Mouse (Mus musculus) gastrocnemius, postnatal 36 days (tissue): Measurements from ENCODE around the gene Tmem150b. TPM values are rescaled to one million over a fixed set of nuclear protein-coding genes. Genes with fewer than 3 reads are reported as not detected.

ENCODE experiments used
- DNase-seq, 2 experiments: peaks; one replicate each; pipeline ENCODE4 v3.0.0; 2022
- intact Hi-C: fragments of 180-260 bp; cut with DNase I; formaldehyde crosslinking; loops from one replicate; pipeline ENCODE4 v1.15.1; 2025
- total RNA-seq, 2 experiments: library from RNA; stranded (reverse); gene quantifications; 2 replicates each; pipeline ENCODE4 v1.2.3; 2021

Tmem150b gene
- total RNA-seq, 2 experiments from 2014 or later: not detected

DNA sequence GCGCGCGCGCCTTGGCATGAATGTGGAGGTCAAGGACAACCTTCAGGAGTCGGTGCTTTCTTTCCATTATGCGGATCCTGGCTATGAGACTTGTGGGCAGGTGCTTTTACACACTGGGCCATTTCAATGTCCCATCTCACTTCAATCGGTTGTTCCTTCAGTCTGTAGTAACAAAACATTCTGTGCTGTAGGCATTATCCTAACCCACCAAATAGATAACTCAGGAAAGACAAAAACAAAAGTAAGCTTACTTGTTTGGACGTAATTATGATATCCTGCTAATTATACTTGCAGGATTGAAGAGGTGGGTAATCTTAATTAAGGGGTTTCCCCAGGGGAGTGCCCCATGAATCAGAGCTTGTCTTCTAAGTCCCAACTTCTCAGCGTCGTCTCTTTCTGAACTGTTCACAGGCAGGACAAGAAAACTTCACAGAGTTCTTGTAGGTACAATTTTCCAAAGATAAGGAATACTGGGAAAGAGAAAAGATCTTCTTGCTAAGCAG, 14.0 kb upstream of the Tmem150b start:
- intact Hi-C loops: no loop called here
- no peak for DNase-seq

DNA sequence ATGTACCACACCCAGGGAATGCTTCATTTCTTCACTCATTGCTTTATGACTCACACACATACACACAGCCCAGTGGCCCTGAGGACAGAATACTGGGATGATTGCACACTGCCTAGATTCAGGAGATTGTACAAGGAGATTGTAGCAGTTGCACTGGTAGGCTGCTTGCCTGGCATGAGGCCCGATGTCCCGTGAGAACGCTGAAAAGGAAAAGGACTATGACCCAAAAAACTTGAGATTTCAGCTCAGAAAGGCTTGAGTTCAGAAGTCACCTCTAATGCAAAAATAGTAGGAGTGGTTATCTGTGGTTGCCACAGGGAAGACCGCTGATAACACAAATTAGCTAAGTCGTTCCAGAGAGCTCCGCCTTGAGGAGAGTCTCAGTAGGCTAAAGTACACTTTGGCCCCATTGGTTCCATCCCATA, 7.9 kb upstream of the Tmem150b start:
- intact Hi-C loops: no loop called here
- no peak for DNase-seq

DNA sequence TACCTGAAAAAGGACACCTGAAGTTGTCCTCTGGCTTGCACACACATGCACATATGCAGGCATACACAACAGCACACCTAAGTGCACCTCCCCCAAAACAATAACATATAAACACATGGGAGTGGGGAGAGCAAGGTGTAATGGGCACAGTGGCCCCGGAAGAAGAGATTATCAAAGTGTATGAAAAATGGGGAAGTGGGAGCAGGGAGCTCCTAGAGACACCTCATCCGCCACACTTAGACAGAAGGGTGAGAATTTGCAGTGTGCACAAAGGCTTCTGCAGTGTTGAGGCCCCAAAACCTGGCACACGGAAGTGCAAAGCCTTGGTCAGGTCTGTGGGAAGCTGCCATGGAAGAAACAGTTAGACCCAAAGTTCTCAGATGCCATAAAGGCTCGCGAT, 6.0 kb upstream of the Tmem150b start:
- DNase-seq: no peak
- intact Hi-C loops: no loop called here

DNA sequence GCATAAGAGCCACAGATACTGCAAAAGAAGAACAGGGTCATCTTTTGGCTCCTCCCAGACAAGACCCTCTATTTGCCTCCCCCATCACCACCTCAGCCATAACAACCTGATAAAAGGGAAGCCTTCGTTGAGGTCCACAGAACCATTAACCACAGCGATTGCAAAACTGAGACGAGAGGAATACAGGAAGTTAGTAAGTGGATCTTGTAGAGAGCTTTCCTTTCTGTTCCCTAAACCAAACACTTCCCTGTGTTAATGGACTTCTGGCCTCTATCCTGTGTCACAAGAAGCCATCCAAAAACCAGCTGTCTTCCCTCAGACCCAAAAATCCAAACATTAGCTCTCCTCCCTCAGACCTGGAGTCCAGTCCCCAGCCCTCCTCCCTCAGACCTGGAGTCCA, 690 bp downstream of the Tmem150b start:
- DNase-seq: no peak
- intact Hi-C loops: no loop called here

DNA sequence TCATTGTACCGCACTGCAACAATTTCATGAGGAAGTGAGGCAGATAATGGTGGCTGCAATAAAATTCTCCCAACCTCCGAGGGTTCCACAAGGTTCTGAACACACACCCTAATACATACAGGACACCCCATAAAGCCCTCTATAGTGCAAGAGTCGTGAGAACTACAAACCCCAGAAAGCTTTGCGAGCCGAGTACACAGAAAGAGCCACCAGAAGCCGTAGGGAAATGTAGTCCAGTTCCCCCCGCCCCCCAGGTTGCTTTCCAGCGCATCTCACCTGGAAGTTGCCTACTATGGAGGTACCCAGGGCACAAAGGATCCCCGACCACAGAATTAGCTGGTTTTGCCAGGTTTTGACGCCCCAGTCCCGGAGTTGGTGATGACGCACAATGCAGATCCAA, 1.5 kb downstream of the Tmem150b start:
- no peak for DNase-seq
- intact Hi-C loops: no loop called here

DNA sequence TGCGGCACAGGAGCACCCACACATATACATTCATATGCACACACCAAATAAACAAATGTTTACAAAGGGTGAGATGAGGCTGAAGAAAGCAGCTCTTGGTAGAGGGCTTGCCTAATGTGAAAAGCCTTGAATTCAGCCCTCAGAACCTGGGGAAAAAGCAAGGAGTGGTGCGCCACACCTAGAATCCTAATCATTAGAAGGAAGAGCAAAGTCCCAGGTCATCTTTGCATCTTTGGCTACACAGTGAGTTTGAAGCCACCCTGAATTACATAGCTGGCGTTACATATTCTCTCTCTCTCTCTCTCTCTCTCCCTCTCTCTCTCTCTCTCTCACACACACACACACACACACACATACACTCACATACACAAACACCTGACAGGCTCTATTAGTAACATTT, 5.8 kb downstream of the Tmem150b start:
- no peak for DNase-seq
- intact Hi-C loops: no loop called here

DNA sequence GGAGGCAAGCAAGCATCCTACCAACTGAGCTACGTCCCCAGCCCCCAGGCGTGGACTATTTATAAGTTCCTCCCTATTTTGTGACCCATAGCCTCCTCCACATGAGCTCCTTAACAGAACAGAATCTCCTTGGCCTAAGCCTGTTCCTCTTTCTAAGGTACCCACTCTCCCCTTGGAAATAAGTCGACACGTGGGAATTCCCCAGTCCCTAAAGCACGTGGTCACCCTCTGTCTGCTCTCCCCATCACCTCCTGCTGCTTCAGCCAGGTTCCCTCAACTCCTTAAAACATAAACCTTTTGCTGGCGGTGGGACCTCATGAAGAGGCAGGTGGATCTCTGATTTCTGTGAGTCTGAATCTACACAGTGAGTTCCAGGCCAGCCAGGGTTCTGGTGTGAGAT, 8.1 kb downstream of the Tmem150b start:
- intact Hi-C loops: no loop called here
- DNase-seq: no peak

DNA sequence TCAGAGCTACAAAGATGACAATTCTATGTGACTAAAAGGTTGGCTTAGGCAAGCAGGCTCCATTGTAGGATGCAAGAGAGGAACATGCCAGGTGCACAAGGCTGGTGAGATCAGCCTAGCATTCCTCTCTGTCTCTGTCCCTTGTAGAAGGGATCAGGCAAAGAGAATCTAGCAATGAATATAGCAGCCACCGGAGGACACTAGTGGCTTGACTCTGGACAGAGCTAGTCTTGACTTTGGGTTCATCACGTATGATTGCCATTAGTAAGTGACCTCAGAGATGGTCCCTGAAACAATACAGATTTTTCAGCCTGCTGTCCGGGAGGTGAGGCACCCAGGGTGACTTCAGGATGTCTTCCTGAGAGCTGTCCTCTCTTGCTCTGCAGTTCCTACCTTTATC, 12.5 kb downstream of the Tmem150b start:
- no peak for DNase-seq
- intact Hi-C loops: no loop called here

DNA sequence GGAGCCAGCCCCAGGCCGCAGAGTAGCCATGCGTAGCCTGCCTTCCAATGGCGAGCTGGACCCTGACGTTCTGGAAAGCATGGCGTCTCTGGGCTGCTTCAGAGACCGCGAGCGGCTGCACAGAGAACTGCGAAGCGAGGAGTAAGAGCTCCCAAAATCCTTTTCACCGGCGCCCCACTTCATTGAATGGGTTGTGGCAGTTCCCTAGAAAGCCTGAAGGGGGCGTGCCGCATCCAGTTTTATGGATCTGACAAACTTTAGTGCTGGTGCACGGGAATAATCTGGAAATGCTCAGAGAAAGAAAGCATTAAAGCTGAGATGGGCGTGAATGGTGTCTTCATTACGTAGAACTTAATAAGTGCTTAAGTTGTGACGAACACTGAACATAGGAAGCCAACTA, 20.0 kb downstream of the Tmem150b start:
- DNase-seq: no peak
- intact Hi-C loops: no loop called here

DNA sequence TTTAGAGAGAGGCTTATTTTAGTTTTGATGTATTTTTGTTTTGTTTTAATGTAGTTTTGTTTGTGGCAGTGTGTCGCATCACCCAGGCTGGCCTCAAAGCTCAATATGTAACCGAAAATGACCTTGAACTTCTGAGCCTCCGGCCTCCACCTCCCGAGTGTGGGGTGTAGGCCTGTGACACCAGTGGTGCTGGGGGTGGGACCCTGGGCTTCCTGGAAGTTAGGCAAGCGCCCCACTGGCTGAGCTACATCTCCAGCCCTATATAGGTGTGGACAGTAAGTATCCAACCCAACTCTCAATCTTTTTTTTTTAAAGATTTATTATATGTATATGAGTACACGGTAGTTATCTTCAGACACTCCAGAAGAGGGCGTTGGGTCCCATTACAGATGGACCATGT, 21.9 kb downstream of the Tmem150b start:
- intact Hi-C loops: no loop called here
- no peak for DNase-seq

DNA sequence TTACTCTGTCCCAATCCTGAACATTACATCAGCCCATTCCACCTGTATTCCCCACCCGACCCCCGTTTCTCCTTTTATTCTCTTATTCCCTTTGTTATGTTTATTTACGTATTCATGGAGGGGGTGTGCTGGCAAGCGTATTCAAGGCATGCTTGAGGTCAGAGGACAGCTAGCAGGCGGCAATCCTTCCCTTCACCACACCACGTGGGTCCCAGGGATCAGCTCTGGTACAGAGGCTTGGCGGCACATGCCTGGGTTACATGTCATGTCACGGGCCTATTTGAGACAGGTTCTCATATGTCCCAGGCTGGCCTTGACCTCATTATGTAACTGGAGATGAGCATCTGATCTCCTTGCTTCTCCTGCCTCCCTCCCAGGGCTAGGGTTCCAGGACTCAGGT, 22.7 kb downstream of the Tmem150b start:
- no peak for DNase-seq
- intact Hi-C loops: no loop called here

DNA sequence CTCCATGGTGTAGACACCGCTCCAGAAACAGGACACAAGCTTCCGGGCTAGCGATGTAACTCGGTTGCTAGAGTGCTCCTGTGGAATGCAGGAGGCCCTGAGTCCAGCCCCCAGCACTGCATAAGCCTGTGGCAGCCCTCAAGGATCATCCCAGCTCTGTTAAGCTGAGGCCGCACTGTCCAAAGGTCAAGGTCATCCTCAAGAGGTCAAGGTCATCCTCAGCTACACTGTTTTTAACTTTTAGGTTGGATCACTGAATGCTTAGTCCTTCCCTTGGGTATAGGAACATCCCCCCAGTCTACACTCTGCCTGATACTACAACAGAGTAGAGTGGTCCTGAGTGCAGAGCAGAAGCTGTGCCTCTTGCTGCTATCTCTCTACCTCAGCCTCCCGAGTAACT, 32.0 kb downstream of the Tmem150b start:
- intact Hi-C loops: no loop called here

DNA sequence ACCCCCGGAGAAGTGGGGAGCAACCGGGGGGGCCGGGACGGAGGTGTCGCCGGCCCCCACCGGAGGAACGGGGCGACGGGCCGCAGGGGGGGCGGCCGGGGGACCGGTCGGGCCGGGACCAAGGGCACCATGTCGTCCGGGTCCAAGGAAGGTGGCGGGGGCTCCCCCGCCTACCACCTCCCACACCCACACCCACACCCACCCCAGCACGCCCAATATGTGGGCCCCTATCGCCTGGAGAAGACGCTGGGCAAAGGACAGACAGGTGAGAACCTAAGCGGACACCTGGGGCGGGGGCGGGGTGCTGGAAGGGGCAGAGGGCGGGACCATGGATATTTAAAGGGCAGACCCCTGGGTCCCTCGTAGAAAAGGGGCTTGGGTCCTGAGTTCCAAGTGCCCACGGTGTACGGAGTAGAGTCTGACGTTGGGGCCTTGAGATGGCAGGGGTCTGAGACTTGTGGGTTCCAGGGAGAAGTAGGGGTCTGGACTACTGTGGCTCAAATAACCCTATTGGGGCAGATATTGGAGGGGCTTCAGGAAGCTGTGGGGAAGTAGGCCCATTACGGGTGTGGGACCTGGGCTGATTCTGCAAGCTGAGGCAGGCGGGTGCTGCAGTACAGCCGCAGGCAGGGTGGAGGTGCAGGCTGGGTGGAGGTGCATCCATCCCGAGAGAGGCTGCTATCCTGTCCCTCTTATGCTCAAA, 33.9 kb downstream of the Tmem150b start:
- no peak for DNase-seq
- intact Hi-C loops: no loop called here

More for the DNA sequence above, 32.0 kb downstream of the Tmem150b start:
- no peak for DNase-seq

DNA sequence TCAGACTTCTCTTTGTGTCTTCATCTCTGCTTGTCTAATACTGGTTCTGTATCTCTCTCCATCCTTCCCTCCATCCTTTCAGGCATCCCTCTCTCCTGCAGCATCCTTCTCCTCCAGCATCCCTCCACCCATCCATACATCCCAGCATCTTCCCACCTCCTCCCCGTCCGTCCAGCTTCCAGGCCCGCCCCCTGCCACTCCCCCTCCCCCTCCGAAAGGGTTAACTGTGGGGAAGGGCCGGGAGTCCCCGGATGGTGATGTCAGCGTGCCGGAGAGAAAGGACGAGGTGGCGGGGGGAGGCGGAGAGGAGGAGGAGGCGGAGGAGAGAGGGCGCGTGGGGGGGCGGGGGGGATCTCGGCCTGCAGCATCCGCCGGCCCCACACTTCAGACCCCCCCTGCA, 34.7 kb downstream of the Tmem150b start, which contains the start of gene Brsk1:
Brsk1 (plus strand) TSS at position 218 of the 400 bp plus-strand sequence.
- peak in 1 of 2 experiments; percentile 51 for DNase-seq
- intact Hi-C loops: no loop called here

DNA sequence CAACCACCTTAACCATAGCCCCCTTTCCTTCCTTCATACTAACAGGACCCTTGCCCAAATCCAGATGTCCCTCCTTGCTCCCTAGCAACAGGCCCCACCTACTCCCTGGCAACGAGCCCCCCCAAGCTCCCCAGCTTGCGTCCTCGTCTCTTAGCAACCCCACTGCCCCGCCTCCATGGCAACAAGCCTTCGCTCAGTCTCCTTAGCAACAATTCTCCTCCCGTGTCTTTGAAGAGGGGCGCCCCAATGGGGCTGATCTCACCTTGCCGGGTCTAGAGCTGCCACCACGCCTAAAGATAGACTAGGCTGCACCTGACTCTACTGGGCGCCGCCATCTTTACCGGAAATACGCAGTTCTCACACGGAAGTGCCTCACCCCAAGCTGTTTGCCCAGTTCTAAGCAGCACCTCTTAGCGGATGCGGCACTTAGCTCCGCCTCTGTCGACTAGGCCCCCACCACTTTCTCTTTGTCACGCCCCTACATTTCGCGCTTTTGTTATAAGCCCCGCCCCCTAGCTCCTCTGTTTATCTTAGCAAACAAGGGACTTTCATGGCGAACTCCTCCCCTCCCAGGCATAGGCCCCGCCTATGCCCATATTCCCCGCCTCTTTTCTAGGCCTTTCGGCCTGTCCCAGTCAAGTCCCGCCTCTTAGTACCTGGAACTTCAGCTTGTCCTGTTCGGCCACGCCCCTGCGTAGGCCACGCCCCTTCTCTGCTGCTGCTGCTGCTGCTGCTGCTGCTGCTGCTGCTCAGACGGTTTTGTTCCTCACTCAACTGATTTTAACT, 40.2 kb downstream of the Tmem150b start, which contains the start of gene Hspbp1:
Hspbp1 (minus strand) TSS at position 437 of the 786 bp plus-strand sequence.
- intact Hi-C loops: loop anchor here (2.0 kb wide), 1 partner anchor 56 kb away; the partner anchor contains the start of gene Kmt5c
- DNase-seq: peak; percentile 88 to 89

DNA sequence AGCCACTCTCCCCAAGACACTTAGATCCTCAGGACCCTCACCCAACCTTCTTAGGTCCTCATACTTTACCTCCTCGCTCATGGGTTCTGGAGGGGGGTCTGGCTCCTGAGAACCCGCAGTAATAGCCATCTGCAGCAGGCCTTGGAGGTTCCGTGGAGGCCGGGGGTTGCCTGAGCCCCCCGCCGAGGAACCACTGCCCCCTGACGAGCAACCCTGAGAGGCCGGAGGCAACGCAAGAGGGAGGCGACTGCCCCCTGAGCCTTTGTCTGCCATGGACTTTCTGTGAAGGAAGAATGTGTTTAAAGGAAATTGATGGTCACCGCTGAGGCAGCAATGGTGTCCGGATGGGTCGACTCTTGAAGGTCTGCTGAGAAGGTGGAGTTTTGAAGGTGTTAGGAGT, 40.8 kb downstream of the Tmem150b start:
- intact Hi-C loops: loop anchor here (2.0 kb wide), 1 partner anchor 57 kb away; the partner anchor contains the start of gene Kmt5c
- DNase-seq: no peak

DNA sequence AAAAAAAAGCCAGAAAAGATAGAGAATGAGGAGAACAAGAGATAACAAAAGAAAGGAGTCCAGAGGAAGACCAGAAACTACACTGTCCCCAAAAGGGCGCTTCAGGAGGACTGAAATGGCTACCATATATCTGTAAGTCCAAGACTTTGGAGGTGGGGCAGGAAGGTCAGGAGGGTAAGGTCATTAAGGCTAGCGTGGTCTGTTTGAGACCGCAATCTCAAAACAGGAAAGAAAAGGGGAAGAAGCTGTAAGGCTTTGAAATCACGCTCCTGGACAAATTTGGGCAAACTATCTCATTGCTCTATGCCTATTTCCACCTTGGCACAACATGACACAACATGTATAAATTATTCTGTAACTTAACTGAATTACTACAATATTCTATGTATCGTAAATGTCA, 41.7 kb downstream of the Tmem150b start:
- intact Hi-C loops: no loop called here

DNA sequence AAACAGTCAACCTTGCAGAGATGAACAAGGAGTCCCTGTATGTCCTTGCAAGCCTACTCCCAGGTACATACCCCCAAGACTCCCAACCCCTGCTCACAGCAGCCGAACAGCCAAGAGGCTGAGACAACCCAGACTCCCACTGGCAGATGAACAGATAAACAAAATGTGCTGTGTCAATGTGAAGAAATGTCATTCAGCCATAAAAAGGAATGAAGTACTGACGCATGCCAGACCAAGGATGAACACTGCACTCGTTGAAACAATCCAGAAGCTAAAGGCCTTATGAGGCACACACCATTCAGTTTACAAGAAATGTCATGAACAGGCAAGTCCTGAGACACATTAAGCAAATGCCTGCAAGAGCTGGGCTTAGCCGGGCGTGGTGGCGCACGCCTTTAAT, 49.8 kb downstream of the Tmem150b start:
- no peak for DNase-seq
- intact Hi-C loops: no loop called here

More for the DNA sequence above, 41.7 kb downstream of the Tmem150b start:
- no peak for DNase-seq

DNA sequence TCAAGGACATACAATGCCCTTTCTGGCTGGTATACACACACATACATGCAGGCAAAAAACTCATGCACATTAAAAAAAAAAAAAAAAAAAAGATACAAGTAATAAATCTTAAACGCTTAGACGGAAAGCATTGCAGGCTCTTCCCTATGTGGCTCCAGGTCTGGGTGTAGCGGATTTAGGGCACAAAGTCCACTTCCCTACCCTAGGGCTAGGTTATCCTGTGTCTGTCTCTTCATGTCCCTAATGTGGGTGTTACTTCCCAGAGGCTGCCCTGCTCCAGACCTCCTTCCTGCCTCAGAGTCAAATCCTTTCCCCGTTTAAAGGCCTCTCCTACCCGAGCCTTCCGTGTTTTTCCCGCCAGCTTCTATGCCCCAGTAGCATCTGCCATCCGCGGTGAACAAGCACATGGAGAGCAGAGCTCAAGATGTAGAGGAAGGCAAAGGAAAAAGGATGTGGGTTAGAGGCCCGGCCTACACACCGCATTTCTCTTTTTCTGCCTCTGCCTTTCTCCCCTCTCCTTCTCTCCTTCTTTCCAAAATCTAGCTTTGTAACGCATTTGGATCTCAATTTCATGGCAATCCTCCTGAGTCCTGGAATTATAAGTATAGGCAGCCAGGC, 50.8 kb downstream of the Tmem150b start:
- DNase-seq: no peak
- intact Hi-C loops: no loop called here

DNA sequence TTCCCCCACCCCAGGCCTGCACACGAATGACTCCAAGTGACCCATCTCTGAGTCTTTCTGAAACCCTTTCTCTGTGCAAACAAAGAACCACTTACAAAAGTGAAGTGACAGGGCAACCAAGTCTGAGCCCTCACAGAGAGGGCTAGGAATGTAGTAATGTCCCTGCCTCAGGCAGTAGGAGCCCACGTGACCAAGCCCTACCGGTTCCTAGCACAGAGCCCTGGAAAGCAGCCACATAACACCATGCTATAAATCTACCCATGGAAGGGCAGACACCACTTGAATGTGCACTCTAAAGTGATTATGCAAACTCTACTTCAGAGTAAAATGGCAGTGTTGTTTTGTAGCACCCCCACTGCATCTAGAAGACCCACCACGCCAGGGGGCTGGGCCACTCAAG, 53.1 kb downstream of the Tmem150b start:
- intact Hi-C loops: no loop called here
- DNase-seq: no peak

DNA sequence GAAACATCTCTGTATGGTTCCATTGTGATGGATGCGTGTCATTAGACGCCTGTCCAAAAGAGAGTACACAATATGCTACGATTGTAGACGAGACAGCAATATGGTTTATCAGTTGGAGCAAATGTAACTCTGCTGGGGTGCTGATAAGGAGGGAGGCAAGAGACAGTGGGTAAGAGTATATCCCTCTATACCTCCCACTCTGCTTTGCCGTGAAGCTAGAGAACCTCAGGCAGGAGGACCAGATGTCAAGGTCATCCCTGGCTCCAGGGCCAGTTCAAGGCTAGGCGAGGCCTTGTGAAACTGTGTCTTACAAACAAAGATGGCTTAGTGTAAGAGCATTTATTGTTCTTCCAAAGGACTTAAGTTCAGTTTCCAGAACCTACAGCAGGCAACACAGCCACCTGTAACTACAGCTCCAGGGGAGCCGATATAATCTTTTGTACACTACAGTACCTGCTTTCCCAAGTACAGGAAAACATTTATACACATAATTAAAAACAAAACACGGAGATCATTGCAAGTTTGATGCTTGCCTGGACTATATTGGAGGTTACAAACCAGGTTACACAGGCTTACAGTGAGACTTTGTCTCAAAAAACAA, 54.3 kb downstream of the Tmem150b start:
- no peak for DNase-seq
- intact Hi-C loops: no loop called here
